Mouse (Mus musculus) CD4-positive helper T cell, adult 2 months (primary cell): ENCODE results near the gene Cers6.
A peak's percentile ranks its signal among the peaks of the same experiment; 100 is the strongest.

Experiments used
- DNase-seq: peaks from one replicate; pipeline ENCODE4 v3.0.0-alpha.2; 2012; ENCODE audit warnings: low read depth, missing footprints, low spot score

Cers6 gene

DNA sequence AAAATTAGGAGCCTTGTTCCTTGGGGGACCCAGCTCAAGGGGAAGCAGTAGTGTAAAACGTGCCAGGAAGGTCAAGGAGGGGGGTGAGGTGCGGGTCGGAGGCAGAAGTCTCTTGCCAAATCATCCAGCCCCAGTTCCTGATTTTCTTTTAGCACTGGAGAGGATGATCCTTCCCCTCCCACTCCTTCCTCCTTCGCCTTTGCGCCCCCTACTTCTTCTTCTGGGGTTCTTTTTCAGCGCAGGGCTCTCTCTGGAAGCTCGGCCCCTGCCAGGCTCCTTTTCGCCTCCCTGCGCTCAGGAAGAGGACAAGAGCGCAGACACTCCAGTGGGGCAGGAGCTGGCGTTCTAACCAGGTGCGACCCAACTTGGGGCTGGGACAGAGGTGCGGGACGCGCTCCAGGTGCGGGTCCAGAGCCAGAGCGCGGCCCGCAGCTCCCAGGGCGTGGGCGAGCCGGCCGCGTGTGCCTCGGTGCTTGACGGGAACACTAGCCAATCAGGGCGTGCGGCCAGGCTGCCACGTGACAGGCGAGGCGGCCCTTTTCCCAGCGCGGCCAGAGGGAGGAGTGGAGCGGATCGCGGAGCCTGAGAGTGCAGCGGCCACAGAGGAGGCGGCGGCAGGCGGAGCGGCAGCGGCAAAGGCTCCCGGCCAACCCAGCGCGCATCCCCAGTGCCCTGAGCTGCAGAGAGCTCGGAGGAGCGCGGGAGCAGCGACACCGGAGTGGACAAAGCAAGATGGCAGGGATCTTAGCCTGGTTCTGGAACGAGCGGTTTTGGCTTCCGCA, at the start of gene Cers6:
Gene Cers6 (plus strand): TSS at position 538 of the 782 bp plus-strand sequence.
- peak; percentile 84 for DNase-seq

DNA sequence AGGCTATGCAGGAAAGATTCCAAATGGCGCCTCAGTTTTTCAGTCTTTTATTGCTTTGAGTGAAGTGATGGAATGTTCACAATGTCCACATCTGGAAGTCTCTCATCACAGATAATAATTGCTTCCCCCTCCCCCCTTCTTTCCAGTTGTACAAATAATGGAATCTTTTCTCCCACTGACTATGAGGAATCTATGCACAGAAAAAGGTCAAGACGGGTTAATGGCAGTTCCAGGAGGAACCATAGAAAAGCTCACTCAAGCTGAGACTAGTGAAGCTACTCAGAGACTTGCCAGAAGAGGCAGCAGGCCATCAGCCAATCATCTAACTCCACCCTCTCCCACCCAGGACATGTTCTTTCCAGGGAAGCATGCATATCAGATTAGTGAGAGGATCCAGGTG, 46.8 kb upstream of the Cers6 start:
- DNase-seq = no peak

DNA sequence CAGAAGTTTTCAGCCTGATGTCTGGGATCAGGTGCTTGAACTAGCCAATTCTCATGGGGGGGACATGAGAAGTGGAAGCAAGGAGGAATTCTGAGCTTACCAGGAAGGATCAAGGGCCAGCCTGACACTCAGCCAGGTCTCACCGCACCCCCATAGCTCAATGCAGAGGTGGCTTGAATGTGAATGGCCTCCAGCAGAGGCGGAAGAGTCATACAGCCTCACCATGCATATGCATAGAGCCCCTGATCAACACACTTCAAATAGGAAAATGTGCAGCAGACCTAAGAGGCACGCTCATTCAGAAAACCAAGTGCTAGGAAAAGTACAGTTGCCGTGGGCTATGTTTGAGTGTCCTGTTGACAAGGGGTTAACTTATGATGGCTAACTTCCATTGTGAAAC, 42.2 kb upstream of the Cers6 start:
- no peak for DNase-seq

DNA sequence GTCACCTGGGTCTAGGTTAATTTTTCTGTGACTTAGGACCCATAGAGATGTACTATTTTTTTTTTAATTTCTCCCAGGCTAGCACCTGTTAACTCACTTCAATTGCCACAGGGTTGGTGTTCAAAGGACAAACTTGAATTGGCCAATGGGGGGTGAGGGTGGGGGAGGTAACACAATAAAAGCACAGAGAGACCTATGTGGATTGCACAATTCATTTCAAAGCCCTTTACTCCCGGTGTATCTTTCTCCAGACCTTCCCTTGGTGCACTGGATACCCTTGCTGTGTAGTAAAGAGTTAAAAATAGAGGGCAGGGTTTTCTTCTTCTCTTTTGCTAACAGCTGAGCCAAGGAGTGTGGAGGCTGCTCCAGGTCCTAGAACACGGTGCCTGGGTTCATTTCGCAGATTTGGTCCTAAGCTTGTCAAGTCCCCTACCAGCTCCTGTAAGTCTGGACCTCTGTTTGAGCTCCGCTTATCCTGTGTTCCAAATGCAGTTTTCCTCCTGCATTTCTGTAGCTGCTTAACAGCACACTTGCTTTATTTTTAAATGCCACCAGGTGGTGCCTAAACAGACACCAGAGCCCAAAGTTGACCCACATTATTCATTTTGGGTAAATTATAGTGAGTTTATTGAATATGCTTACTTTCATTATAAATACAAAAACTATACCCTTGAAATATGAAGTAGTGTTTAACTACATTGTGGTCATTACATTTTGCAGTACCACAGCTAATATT, 38.9 kb upstream of the Cers6 start:
- peak; percentile 4 for DNase-seq

DNA sequence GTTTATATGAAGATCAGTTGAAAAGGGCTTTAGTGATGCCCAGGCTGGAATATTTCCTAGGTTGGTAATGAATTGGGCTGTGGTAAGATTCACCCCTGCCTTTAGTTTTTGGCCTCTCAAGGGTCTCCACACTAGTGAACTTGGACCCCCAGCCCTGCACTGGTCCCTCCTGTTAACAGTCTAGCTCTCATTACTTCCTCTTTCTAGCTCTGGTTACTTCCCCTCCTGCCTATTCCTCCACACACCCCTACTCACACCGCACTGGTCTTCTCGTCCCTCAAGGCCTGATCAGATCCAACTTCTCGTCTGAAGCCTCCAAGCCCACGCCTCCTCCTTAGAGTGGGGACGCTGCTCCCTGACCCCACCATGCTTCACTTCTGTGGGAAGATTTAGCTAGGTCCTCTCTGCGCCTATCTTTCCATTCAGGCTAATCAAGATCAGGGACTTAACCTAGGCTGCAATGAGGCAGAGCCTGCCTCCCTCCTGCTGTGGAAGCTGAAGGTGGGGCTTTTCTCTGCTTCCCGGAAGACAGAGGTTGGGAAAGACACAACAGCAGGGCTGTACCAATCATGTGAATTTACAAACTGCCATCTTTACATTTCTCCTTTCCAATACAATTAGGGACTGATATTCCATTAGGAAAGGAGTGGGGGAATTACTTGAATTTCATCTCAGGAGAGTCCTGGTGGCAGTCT, 35.8 kb upstream of the Cers6 start:
- DNase-seq = no peak

DNA sequence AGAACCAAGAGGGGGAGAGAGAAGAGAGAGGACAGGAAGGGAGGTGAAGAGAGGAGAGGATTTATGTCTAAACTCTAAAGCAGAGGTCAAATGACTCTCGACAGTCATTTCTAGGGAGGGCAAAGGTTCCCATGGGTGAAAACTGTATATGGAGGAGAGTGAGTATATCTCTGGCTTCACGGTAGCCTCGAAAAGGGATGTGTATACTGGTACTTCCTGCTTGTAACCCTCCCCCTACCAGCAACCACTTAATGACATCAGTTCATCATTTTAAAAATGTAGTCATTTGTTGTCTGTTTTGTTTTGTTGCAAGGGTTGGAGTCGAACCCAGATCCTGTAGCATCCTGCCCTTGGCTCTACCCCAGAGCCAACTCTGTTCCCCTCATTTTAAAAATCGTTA, 17.9 kb upstream of the Cers6 start:
- no peak for DNase-seq

DNA sequence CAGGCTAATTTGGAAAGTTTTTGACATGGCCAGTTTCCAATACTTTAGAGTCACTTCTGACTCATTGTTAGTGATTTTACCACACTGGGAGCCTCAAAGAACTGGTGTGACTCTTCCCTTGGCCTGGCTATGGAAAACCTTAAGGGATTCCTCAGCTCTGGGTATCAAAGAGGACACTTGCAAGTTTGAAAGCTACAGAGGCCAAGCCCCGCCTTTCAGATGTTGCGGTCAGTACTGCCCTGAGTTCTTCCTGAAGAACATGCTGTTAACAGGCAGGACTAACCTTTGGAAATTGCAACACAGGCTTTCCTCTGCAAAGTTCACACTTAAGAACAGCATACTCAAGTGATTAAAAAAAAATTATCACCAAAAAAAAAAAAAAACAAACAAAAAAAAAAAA, 16.7 kb upstream of the Cers6 start:
- DNase-seq = no peak

DNA sequence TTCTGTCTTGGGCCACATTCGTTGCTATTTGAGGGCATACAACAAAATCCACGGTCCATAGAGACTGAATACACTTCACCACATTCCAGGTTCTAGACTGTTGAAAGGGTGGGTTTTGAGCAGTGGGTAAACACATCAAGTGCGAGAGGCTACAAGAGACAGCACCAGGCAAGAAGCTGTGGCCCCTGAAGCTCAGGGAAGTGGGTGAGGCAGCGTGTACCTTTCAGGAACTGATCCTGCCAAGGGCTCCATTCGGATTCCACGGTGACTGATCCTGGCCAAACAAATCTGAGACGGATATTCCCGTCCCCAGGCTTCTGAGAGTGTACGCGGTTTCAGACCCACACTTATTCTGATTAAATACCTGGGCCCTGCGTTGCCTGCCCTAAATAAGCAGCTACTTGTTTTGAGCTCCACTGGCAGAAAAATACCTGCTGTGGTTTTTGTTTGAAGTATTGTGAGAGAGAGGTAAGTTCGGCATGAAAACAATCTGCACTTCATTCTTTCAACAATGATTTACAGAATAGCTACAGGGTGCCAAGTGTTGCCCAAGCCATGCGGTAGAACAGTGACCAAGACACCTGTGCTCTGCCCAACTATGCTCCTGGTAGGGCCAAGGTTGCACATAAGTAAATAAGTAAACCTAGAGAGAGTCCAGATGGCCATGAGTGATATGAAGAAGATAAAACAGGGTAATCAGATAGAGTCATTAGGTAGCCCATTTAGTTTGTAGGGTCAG, 16.1 kb upstream of the Cers6 start:
- no peak for DNase-seq

DNA sequence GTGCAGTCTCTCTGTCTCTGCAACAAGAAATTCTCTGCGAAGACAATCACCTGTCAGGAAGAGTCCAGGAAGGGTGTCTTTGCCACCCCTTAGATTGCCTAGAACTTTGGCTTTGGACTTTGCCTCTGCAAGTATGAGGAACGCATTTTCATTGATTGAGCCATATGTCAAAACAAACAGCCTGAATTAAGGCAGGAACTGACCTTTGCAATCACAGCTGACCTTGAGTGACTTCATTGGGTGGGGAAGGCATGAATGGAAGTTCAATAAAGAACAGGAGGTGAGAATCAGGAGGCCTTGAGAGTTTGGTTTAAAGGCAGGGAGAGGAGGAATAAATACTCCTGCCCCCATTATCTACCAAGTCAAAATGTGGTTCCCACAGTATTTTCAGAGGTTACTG, 850 bp upstream of the Cers6 start:
- DNase-seq = no peak

DNA sequence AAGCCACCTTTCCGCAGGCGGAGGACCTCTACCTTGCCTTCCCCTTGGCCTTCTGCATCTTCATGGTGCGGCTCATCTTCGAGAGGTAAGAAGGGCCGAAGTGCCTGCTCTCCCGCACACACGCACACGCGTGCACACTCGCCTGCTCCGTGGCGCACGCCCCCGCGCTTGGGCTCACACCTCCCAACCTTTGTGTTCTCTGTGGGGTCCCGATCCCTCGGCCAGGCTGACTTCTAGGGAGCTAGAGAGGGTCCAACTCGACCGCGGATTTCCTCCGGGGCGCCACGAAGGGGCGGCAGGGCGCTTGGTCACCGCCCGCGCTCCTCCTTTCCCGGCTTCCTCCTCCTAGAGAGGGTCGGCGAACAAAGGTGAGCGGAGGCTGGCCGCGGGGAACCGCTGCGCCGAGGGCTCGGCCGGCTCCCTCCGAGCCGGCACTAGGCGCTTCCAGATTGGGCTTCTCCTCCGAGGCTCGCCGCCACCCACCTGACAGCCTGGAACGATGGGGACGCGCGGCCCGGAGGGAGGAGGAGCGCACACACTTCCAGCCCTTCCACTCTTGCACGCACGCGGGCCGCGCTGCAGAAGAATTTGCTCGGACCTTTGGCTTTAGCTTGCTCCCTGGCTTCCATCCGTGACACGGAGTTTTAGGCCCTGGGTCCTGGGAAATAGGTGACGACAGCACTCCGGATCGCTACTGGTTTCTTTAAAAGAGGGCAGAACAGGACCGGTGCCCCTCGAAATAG, 651 bp downstream of the Cers6 start:
- peak; percentile 38 for DNase-seq

DNA sequence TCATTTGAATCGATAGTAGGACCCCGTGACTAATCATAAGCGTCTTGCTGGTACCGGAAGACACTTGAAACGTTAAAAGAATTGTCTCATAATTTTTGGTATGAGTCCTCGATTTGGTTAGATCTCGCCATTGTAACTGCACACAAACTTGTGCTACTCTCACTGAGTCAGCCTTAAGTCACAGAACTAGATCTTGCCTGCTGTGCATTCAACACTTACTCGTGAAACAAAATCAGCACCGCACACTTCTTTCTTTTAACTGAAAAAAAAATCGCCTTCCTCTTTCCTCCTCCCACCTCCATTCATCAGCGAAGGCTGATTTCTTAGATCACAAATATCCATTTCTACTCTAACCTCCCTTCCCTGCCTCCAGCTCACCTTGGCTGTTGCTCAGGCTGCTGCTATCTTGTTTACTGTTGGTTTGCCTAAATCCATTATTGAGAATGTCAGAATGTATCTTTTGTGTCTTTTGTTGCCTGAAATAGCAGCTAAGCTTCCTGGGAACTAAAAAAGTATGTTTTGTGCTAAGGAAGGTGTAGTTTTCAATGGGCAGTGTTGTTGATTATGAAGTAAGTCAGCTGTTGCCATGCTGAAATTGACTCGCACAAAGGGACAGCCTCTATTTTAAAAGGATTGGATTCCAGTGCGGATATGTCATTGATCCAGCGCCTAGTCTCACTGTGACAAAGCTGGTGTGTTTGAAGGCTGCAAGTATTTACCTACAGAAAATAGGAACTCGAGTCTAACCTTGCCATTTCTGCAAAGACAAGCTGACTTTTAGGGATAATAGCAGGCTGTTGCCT, 1.4 kb downstream of the Cers6 start:
- DNase-seq = peak; percentile 22

DNA sequence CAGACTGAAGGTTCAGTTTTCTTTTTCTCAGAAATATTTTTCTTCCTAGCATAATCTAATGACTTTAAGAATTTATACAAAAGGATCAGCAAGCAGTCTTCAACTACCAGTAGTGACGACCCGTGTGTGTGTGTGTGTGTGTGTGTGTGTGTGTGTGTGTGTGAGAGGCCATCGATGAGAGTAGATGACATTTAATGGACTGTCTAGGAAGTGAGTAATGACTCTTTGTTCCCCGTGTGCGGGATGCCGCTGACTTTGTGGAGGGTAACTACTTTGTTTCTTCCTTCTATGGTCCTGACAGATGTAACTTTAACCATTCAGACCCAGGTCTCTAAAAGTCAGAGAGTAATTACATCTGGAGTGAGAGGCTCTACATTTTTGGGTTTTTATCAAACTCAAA, 2.3 kb downstream of the Cers6 start:
- DNase-seq = no peak

DNA sequence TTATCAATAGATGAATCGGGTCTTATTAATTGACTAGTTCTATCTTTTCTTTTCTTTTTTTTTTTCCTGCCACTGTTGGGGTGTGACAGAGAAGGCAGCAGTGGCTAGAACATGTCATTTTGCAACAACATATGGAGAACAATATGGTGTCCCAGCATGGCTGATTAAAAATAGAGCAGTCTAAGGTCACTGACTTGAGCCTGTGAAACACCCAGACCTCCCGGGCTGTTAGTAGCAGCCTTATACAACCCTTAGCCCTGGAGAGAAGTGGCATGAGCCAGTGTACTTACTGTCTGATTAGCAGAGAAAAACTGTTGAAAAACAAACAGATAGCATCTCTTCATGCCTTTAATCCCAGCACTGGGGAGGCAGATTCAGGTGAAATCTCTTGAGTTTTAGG, 3.1 kb downstream of the Cers6 start:
- no peak for DNase-seq

DNA sequence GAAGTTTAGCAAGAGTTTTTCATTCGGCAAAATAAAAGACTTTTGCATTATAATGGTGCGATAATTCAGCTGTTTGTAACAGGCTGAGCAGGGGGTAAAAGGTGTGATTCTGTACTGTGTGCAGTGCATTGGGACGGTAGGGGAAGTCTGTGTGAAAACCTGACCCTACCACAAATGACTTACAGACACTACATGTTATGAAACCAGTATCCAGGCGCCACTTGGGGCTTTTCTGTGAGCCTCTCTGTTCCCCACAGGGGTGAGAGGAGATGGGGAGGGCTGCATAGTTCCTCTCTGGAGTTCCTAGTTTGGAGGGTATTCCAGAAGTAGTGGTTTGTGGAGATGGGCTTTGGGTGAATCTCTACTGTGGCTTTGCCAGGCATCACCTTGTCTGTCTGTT, 5.9 kb downstream of the Cers6 start:
- no peak for DNase-seq

DNA sequence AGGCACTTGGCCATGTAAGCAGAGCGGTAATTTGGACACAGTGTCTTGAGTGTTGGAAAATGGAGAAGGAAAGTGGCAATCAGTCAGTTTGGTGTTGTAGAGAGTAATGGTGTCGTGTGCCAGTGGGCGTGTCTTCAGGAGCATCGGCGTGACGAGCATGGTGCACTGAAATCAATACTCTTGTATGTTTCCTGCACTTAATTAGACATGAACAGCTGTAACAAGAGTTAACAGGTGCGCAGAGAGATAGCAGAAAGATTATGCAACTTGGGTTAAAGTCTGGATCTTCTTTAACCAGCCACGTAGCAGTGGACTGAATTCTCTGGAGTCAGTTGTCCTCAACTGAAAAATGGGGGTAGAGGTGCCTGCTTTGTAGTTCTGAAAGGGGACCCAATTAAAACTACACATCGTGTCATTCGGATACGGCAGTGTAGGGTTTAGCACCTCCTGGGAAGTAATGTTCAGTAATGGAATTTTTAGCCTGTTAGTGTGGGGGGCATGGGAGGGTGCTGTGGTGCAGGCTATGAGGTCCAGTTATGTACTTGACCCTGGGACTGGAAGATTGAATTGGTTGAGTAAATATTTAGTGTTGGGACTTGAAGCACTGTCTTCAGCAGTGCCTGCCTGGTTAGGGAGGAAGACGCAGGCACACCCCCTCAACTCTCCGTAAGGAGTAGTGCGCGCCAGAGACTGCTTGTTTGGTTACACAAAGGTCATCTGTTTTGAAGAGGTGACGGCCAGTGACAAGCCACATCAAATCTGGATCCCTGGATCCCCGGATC, 9.9 kb downstream of the Cers6 start:
- no peak for DNase-seq

DNA sequence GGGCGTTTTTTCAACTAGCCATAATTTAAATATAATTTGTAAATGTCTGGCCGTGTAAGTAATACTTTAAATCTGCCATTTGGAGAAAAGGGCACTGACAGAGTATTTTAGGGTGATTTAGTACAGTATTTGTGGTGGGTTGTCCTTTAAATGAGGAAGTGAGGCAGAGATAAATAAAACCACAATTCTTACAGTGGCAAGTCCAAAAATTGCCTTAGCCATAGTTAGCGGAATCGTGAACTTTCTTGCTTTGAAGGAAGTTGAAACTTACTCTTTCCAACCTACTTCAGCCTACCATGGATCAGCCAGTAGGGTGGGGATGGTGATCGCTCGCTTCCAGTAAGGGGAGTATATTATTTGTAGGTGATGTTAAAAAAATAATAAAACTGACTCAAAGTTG, 11.8 kb downstream of the Cers6 start:
- no peak for DNase-seq

DNA sequence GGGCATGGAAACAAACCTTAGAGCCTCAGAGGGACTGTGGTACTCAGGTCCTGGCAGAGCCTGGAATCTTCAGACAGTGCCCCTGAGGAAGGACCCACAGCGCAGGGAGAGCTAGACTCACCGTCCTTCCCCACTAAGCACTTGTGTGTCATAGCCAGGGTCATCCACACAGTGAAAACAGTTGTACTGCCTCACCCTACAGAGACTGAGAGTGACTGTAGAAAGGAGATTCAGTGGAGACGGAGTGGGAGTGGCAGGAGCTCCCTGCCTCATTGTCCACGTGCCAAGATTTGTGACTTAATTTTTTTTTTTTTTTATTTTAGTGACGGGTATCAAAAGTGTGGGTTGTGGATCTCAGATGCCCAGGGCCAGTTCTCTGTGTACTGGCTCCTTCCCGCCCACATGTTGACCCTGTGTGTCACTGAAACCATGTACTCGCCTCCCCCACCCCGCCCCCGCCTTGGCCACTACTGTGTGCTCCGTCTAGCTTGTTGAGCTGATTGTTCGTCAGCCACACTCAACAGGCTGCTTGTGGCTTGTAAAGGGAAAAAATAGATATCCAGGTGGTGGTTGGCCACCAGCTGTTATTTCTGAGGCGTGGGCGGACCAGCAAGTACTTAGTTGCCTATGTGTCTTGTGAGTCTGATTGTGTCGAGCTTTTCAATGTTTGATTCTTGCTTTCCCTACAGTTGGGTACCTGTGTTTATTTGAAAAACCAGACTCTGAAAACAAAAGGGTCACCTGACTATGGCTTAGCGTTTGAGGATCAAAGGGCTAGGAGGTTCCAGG, 12.6 kb downstream of the Cers6 start:
- peak; percentile 49 for DNase-seq

DNA sequence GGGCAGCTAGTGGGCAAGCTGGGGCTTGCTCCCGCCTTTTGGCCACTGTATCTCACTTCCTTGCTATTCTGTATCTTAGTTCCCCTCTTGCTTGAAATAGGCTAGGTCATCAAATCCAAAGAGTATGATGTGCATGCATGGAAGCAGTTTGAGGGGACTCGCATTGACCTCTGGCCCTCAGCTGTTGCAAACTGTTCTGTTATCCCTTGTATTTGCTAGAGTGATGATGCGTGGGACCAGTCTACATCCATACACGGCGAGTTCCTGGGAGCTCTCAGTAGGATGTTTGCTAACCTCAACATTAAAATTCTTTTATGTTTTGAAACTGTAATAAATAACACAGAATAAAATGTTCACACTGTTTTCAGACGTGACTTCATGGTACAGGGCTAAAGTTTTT, 13.3 kb downstream of the Cers6 start:
- no peak for DNase-seq
